7 mouse cellular contexts compared by ENCODE assay signal in the genomic region with DNA sequence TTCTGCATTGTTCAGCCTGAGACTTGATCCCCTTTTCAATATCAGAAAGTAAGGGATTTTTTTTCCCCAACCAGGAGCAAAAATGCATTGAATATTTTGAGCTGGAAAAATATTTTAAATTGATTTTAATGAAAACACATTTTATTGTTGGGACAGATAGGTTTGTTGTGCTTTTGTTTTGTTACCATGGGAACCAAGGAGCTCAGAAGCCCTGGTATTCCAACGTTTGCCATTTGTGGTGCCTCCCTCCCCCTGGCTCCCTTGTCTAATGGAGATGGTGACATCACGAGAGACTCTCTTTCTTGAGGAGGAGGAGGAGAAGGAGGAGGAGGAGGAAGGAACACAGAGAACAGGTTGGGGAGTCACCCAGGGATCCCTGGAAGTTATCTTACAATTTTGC.
DNase-seq lines count a peak whose midpoint lies in the region; ATAC-seq and TF ChIP-seq lines count a peak whose summit lies in the region.

No protein-coding gene starts in this region.

- H3K36me3 ChIP-seq in forebrain, postnatal 0 days (ENCODE audit: insufficient read depth): no peaks in the 10 kb centered on the region
- H3K36me3 ChIP-seq in liver, embryonic 16.5 days (ENCODE audit: control insufficient read depth, insufficient read depth): peaks cover 4% of the 10 kb centered on the region; the same call in 1 of the 2 replicates
- peaks cover 7% of the 10 kb centered on the region; the same call in 1 of the 2 replicates for H3K36me3 ChIP-seq in stomach, postnatal 0 days (ENCODE audit: control insufficient read depth, insufficient read depth, low read length)

- H3K9me3 ChIP-seq in forebrain, postnatal 0 days (ENCODE audit: low read length): no peaks in the 10 kb centered on the region
- H3K9me3 ChIP-seq in liver, embryonic 16.5 days (replicated peaks; ENCODE audit: control insufficient read depth, low read length): no peaks in the 10 kb centered on the region
- H3K9me3 ChIP-seq in stomach, postnatal 0 days (ENCODE audit: control insufficient read depth, low read length): no peaks in the 10 kb centered on the region

- no peak overlapping the region for H3K4me2 ChIP-seq in forebrain, postnatal 0 days (ENCODE audit: low read depth)
- H3K4me2 ChIP-seq in liver, embryonic 16.5 days (ENCODE audit: low read depth, low read length): no peak overlapping the region
- H3K4me2 ChIP-seq in stomach, postnatal 0 days (replicated peaks; ENCODE audit: low read depth): 0 out of 2 replicates have a peak overlapping the region, but pooled peaks have one; percentile 9

- no peak for TF ChIP-seq CTCF in forebrain, postnatal 0 days (IDR thresholded peaks at IDR 0.05; ENCODE audit: low read depth)
- no peak for TF ChIP-seq CTCF in stomach, postnatal 0 days (IDR thresholded peaks at IDR 0.05; ENCODE audit: low read depth)

- no peak for TF ChIP-seq EP300 in stomach, postnatal 0 days (optimal IDR thresholded peaks at IDR 0.05)

- DNase-seq in testis, postnatal 14 days (ENCODE audit: low spot score): peak; percentile 63
- no peak for DNase-seq in testis, postnatal 10 days (ENCODE audit: low spot score)
- DNase-seq in forebrain, postnatal 0 days: no peak
- DNase-seq in stomach, postnatal 0 days (ENCODE audit: low spot score): peak; percentile 30
- no peak for DNase-seq in right cerebral cortex, postnatal 14 days
- no peak for DNase-seq in urinary bladder, adult 2 months (ENCODE audit: low spot score)

- ATAC-seq in forebrain, postnatal 0 days: peak; percentile 72
- no peak for ATAC-seq in liver, embryonic 16.5 days (ENCODE audit: low read depth)
- ATAC-seq in stomach, postnatal 0 days (ENCODE audit: low FRiP score, low TSS enrichment): peak; percentile 61

- no peak overlapping the region for H3K4me3 ChIP-seq in forebrain, postnatal 0 days (ENCODE audit: low read depth, low read length)
- no peak overlapping the region for H3K4me3 ChIP-seq in liver, embryonic 16.5 days (ENCODE audit: low read depth, low read length)
- no peak overlapping the region for H3K4me3 ChIP-seq in stomach, postnatal 0 days (ENCODE audit: low read depth, low read length)

- no peaks in the 10 kb centered on the region for H3K27me3 ChIP-seq in forebrain, postnatal 0 days (ENCODE audit: insufficient read depth, low read length)
- no peaks in the 10 kb centered on the region for H3K27me3 ChIP-seq in liver, embryonic 16.5 days (ENCODE audit: control insufficient read depth, insufficient read depth, low read depth, low read length)
- H3K27me3 ChIP-seq in stomach, postnatal 0 days (ENCODE audit: control insufficient read depth, insufficient read depth, low read length): no peaks in the 10 kb centered on the region

- peaks cover 13% of the 10 kb centered on the region; the same call in 1 of the 2 replicates for H3K4me1 ChIP-seq in forebrain, postnatal 0 days (ENCODE audit: insufficient read depth)
- H3K4me1 ChIP-seq in liver, embryonic 16.5 days (ENCODE audit: control insufficient read depth, low read depth, low read length): peaks cover 5% of the 10 kb centered on the region
- peaks cover 9% of the 10 kb centered on the region for H3K4me1 ChIP-seq in stomach, postnatal 0 days (replicated peaks; ENCODE audit: control insufficient read depth, insufficient read depth)

- WGBS in forebrain, postnatal 0 days: 11% methylated on average over 2 of the region's 2 CpGs
- 29% methylated on average over 2 of the region's 2 CpGs for WGBS in liver, embryonic 16.5 days (ENCODE audit: insufficient replicate concordance)
- 7% methylated on average over 2 of the region's 2 CpGs for WGBS in stomach, postnatal 0 days

- no peak overlapping the region for H3K9ac ChIP-seq in forebrain, postnatal 0 days
- H3K9ac ChIP-seq in liver, embryonic 16.5 days (ENCODE audit: low read depth, low read length): no peak overlapping the region
- no peak overlapping the region for H3K9ac ChIP-seq in stomach, postnatal 0 days (ENCODE audit: low read length)

- no peak overlapping the region for H3K27ac ChIP-seq in forebrain, postnatal 0 days (ENCODE audit: low read depth, low read length)
- H3K27ac ChIP-seq in liver, embryonic 16.5 days (ENCODE audit: low read length): peak overlapping the region; percentile 58; the same call in 1 of the 2 replicates
- peak overlapping the region; percentile 89 for H3K27ac ChIP-seq in stomach, postnatal 0 days (replicated peaks)

Comparison
In these comparisons a context has a peak if more than half of its experiments do, and no peak if none do; other contexts are left out.
1. DNase-seq: peak in testis, postnatal 14 days (single experiment) and stomach, postnatal 0 days (single experiment); none in testis, postnatal 10 days (single experiment), forebrain, postnatal 0 days (single experiment), right cerebral cortex, postnatal 14 days (single experiment) and urinary bladder, adult 2 months (single experiment).